Mouse (Mus musculus) MEL (cell line): ENCODE data around the gene Prap1. TPM values are rescaled to one million over a fixed set of nuclear protein-coding genes. Genes with fewer than 3 reads are reported as not detected.
A peak's percentile ranks its signal among the peaks of the same experiment; 100 is the strongest.

Experiments
- DNase-seq: peaks from one replicate; pipeline ENCODE4 v3.0.0; 2011; ENCODE audit warnings: low read depth, low spot score
- H3K27ac ChIP-seq: 2 replicates; pipeline ENCODE4 v1.5.1; 2012; ENCODE audit warnings: low read depth, mild to moderate bottlenecking, control low read depth, low read length, moderate library complexity; ENCODE audit not compliant: control insufficient read depth
- H3K27me3 ChIP-seq, 2 experiments: fragments of 150-350 bp in 1 of 2; sonication (generic) in 1 of 2; 2 replicates each; pipeline ENCODE4 v1.6.1; 2012; ENCODE audit warnings: low read length in 2 of 2, mild to moderate bottlenecking in 2 of 2, improper control_type of control experiment in 1 of 2, moderate library complexity in 1 of 2; ENCODE audit not compliant: insufficient read depth in 2 of 2, control insufficient read depth in 1 of 2
- H3K36me3 ChIP-seq, 2 experiments: 2 replicates each; pipeline ENCODE4 v1.6.1; 2012 to 2014; ENCODE audit warnings: low read length in 2 of 2, improper control_type of control experiment in 1 of 2, inconsistent platforms in 1 of 2, mild to moderate bottlenecking in 1 of 2; ENCODE audit not compliant: insufficient read depth in 2 of 2, control insufficient read depth in 1 of 2
- H3K4me1 ChIP-seq, 2 experiments: fragments of 150-350 bp in 1 of 2; sonication (generic) in 1 of 2; 2 replicates each; pipeline ENCODE4 v1.6.1; 2012; ENCODE audit warnings: low read length in 2 of 2, improper control_type of control experiment in 1 of 2, mild to moderate bottlenecking in 1 of 2; ENCODE audit not compliant: insufficient read depth in 2 of 2, control insufficient read depth in 1 of 2
- H3K4me3 ChIP-seq, 2 experiments: fragments of 150-350 bp in 1 of 2; sonication (generic) in 1 of 2; 2 replicates each; pipeline ENCODE4 v1.5.1; 2012; ENCODE audit warnings: low read depth in 2 of 2, low read length in 2 of 2, mild to moderate bottlenecking in 2 of 2, moderate library complexity in 2 of 2, control low read depth in 1 of 2, improper control_type of control experiment in 1 of 2; ENCODE audit not compliant: control insufficient read depth in 1 of 2, insufficient read depth in 1 of 2
- H3K79me2 ChIP-seq: 2 replicates; pipeline ENCODE4 v1.6.1; 2012; ENCODE audit warnings: mild to moderate bottlenecking, low read length, moderate library complexity; ENCODE audit not compliant: control insufficient read depth, poor library complexity, insufficient read depth
- H3K9ac ChIP-seq: 2 replicates; pipeline ENCODE4 v1.6.1; 2012; ENCODE audit warnings: low read depth, mild to moderate bottlenecking, control low read depth, low read length, moderate library complexity; ENCODE audit not compliant: control insufficient read depth, poor library complexity, severe bottlenecking
- H3K9me3 ChIP-seq: fragments of 150-350 bp; sonication (generic); replicated peaks from 2 replicates; pipeline ENCODE4 v1.6.1; 2012; ENCODE audit warnings: mild to moderate bottlenecking, low read length, improper control_type of control experiment, moderate library complexity; ENCODE audit not compliant: insufficient read depth
- CHD1 ChIP-seq: IDR thresholded peaks from 2 replicates; pipeline ENCODE4 v1.6.1; 2012; ENCODE audit warnings: low read depth, mild to moderate bottlenecking, inconsistent platforms, low read length, improper control_type of control experiment
- CHD2 ChIP-seq: IDR thresholded peaks from 2 replicates; pipeline ENCODE4 v1.6.1; 2011; ENCODE audit warnings: low read length, improper control_type of control experiment
- CTCF ChIP-seq, 3 experiments: IDR thresholded peaks in 2 of 3; conservative IDR thresholded peaks in 1 of 3; 2 replicates each; pipeline ENCODE4 v1.5.1; 2011 to 2012; ENCODE audit warnings: low read length in 3 of 3, low read depth in 2 of 3, mild to moderate bottlenecking in 2 of 3, improper control_type of control experiment in 1 of 3, inconsistent platforms in 1 of 3, mixed read lengths in 1 of 3, moderate library complexity in 1 of 3; ENCODE audit not compliant: control insufficient read depth in 1 of 3, insufficient read depth in 1 of 3, poor library complexity in 1 of 3, severe bottlenecking in 1 of 3
- EP300 ChIP-seq, 2 experiments: IDR thresholded peaks; 2 replicates each; pipeline ENCODE4 v1.6.1; 2011; ENCODE audit warnings: improper control_type of control experiment in 2 of 2, low read length in 2 of 2, low read depth in 1 of 2, mild to moderate bottlenecking in 1 of 2
- ETS1 ChIP-seq: IDR thresholded peaks from 2 replicates; pipeline ENCODE4 v1.6.1; 2012; ENCODE audit warnings: low read depth, mild to moderate bottlenecking, inconsistent platforms, low read length, improper control_type of control experiment, moderate library complexity
- HCFC1 ChIP-seq: IDR thresholded peaks from 2 replicates; pipeline ENCODE4 v1.6.1; 2012; ENCODE audit warnings: low read depth, mild to moderate bottlenecking, inconsistent platforms, low read length, improper control_type of control experiment, moderate library complexity
- MAFK ChIP-seq: IDR thresholded peaks from 2 replicates; pipeline ENCODE4 v1.6.1; 2011; ENCODE audit warnings: low read depth, mild to moderate bottlenecking, low read length, improper control_type of control experiment, borderline replicate concordance
- MAX ChIP-seq: IDR thresholded peaks from 2 replicates; pipeline ENCODE4 v1.6.1; 2011; ENCODE audit warnings: low read length, improper control_type of control experiment
- MXI1 ChIP-seq: IDR thresholded peaks from 2 replicates; pipeline ENCODE4 v1.6.1; 2011; ENCODE audit warnings: mild to moderate bottlenecking, low read depth, low read length, improper control_type of control experiment
- MYC ChIP-seq: IDR thresholded peaks from 2 replicates; pipeline ENCODE4 v1.6.1; 2011; ENCODE audit warnings: low read depth, mild to moderate bottlenecking, low read length, improper control_type of control experiment, moderate library complexity
- POLR2A ChIP-seq, 2 experiments: IDR thresholded peaks; 2 replicates each; pipeline ENCODE4 v1.6.1; 2011 to 2012; ENCODE audit warnings: low read length in 2 of 2, mild to moderate bottlenecking in 2 of 2, control low read depth in 1 of 2, improper control_type of control experiment in 1 of 2, low read depth in 1 of 2, moderate library complexity in 1 of 2; ENCODE audit not compliant: control insufficient read depth in 1 of 2, insufficient read depth in 1 of 2, poor library complexity in 1 of 2
- POLR2AphosphoS5 ChIP-seq: IDR thresholded peaks from 2 replicates; pipeline ENCODE4 v1.6.1; 2012; ENCODE audit warnings: low read depth, borderline replicate concordance, mild to moderate bottlenecking, inconsistent platforms, low read length, moderate library complexity, mixed read lengths
- RAD21 ChIP-seq: IDR thresholded peaks from 2 replicates; pipeline ENCODE4 v1.6.1; 2011; ENCODE audit warnings: mild to moderate bottlenecking, low read depth, low read length, improper control_type of control experiment
- SIN3A ChIP-seq: IDR thresholded peaks from 2 replicates; pipeline ENCODE4 v1.6.1; 2012; ENCODE audit warnings: low read length, improper control_type of control experiment, inconsistent platforms
- SMC3 ChIP-seq: IDR thresholded peaks from 2 replicates; pipeline ENCODE4 v1.6.1; 2011; ENCODE audit warnings: low read depth, low read length, improper control_type of control experiment
- USF1 ChIP-seq: IDR thresholded peaks from 2 replicates; pipeline ENCODE4 v1.6.1; 2014; ENCODE audit warnings: low read depth, mild to moderate bottlenecking, inconsistent platforms, low read length, improper control_type of control experiment, moderate library complexity
- ZC3H11A ChIP-seq: IDR thresholded peaks from 2 replicates; pipeline ENCODE4 v1.6.1; 2012; ENCODE audit warnings: low read depth, mild to moderate bottlenecking, inconsistent platforms, low read length, improper control_type of control experiment
- ZNF384 ChIP-seq: IDR thresholded peaks from 2 replicates; pipeline ENCODE4 v1.6.1; 2012; ENCODE audit warnings: low read depth, mild to moderate bottlenecking, inconsistent platforms, low read length, improper control_type of control experiment
- polyA plus RNA-seq, 2 experiments: library from polyadenylated mRNA; stranded (reverse) in 1 of 2; unstranded in 1 of 2; fragments of >175 nt in 1 of 2; fragments of >200 nt in 1 of 2; gene quantifications; 2 replicates each; pipeline versions ENCODE4 v1.2.1 to v1.2.4; 2012; ENCODE audit warnings: low replicate concordance in 2 of 2, low read depth in 1 of 2; ENCODE audit not compliant: insufficient read length in 2 of 2, insufficient read depth in 1 of 2, missing spikeins in 1 of 2
- total RNA-seq: library from RNA; depleted of rRNA; stranded (reverse); fragments of 300-350 nt; gene quantifications from 2 replicates; pipeline ENCODE4 v1.2.3, GENCODE M21; 2012

Prap1 gene
- total and polyA plus RNA-seq, 3 experiments, result not detected

- DNase-seq, result peak; percentile 81
- TF ChIP-seq POLR2A (IDR thresholded peaks at IDR 0.05; ENCODE audit: control insufficient read depth in 1 of 2, insufficient read depth in 1 of 2, low read depth in 1 of 2, low read length in 2 of 2, poor library complexity in 1 of 2) (peak in 1 of 2 experiments; percentile 44; a peak in 1 of 4 replicates), HCFC1 (0 out of 2 replicates have a peak, but pooled peaks have one; percentile 13), POLR2AphosphoS5 (no peak), SIN3A (0 out of 2 replicates have a peak, but pooled peaks have one; percentile 21), CTCF (IDR thresholded peaks at IDR 0.05 in 2 of 3, conservative IDR thresholded peaks at IDR 0.05 in 1 of 3; ENCODE audit: control insufficient read depth in 1 of 3, insufficient read depth in 1 of 3, low read depth in 2 of 3, low read length in 3 of 3, poor library complexity in 1 of 3, severe bottlenecking in 1 of 3) (no peak), MYC (peak; percentile 77; the same call in 1 of the 2 replicates), MAX (peak; percentile 43; the same call in 1 of the 2 replicates), EP300 (IDR thresholded peaks at IDR 0.05; ENCODE audit: low read depth in 1 of 2, low read length in 2 of 2) (0 out of 4 replicates have a peak, but pooled peaks of 1 of the 2 experiments have one; percentile 5), ZNF384 (peak; percentile 94)
- TF ChIP-seq, all 39 proteins: peak for 7
These were observed 15.5 kb upstream of the Prap1 start for GRCm38 (mm10) chr7:140077698-140078097.

GRCm38 (mm10) chr7:140078711-140079110, 14.5 kb upstream of the Prap1 start:
- Histone ChIP-seq H3K4me1 (peaks cover 0 to 7% of the 10 kb centered on the region in 2 experiments; a peak in 2 of 4 replicates), H3K27me3 (no peaks in the 10 kb centered on the region)

More at GRCm38 (mm10) chr7:140077698-140078097, 15.5 kb upstream of the Prap1 start:
- Histone ChIP-seq H3K4me3 (peak overlapping the region; percentile 41 to 49), H3K36me3 (peaks cover 0 to 3% of the 10 kb centered on the region in 2 experiments; a peak in 2 of 4 replicates), H3K27ac (peak overlapping the region; percentile 47), H3K9ac (peak overlapping the region; percentile 28), H3K27me3 (no peaks in the 10 kb centered on the region), H3K4me1 (peaks cover 0 to 7% of the 10 kb centered on the region in 2 experiments; a peak in 2 of 4 replicates), H3K9me3 (no peaks in the 10 kb centered on the region), H3K79me2 (no peaks in the 10 kb centered on the region)

More at GRCm38 (mm10) chr7:140078711-140079110, 14.5 kb upstream of the Prap1 start:
- Histone ChIP-seq H3K9ac (no peak overlapping the region), H3K4me3 (no peak overlapping the region), H3K79me2 (no peaks in the 10 kb centered on the region), H3K27ac (no peak overlapping the region), H3K9me3 (no peaks in the 10 kb centered on the region), H3K36me3 (peaks cover 0 to 3% of the 10 kb centered on the region in 2 experiments; a peak in 2 of 4 replicates)
- DNase-seq, result peak; percentile 89
- TF ChIP-seq CHD1, result no peak
- peak; percentile 94 for TF ChIP-seq ZC3H11A
- 0 out of 2 replicates have a peak, but pooled peaks have one; percentile 36 for TF ChIP-seq MYC
- no peak for TF ChIP-seq CHD2
- TF ChIP-seq MXI1, result no peak
- TF ChIP-seq USF1, result no peak
- peak; percentile 94 for TF ChIP-seq SMC3
- peak; percentile 78 to 94 (median 90) for TF ChIP-seq CTCF (IDR thresholded peaks at IDR 0.05 in 2 of 3, conservative IDR thresholded peaks at IDR 0.05 in 1 of 3; ENCODE audit: control insufficient read depth in 1 of 3, insufficient read depth in 1 of 3, low read depth in 2 of 3, low read length in 3 of 3, poor library complexity in 1 of 3, severe bottlenecking in 1 of 3)
- no peak for TF ChIP-seq MAFK
- peak; percentile 63; the same call in 1 of the 2 replicates for TF ChIP-seq ZNF384
- peak; percentile 98 for TF ChIP-seq RAD21
- TF ChIP-seq ETS1, result no peak
- TF ChIP-seq SIN3A, result peak; percentile 58; the same call in 1 of the 2 replicates
